Mouse (Mus musculus) CH12.LX (cell line): ENCODE results near the gene Ppp4c. TPM values are rescaled to one million over a fixed set of nuclear protein-coding genes. Genes with fewer than 3 reads are reported as not detected.

ENCODE experiments used
- DNase-seq: peaks from one replicate; pipeline ENCODE4 v3.0.0-alpha.2; 2013; ENCODE audit errors: extremely low read depth
- H3K27ac ChIP-seq: 2 replicates; pipeline ENCODE4 v1.5.1; 2012; ENCODE audit warnings: low read depth, mild to moderate bottlenecking, control low read depth, moderate library complexity; ENCODE audit not compliant: insufficient read depth
- H3K27me3 ChIP-seq: replicated peaks from 2 replicates; pipeline ENCODE3; 2012; ENCODE audit warnings: inconsistent platforms
- H3K36me3 ChIP-seq, 2 experiments: replicated peaks in 1 of 2; 2 replicates each; pipeline versions ENCODE3 to v1.6.1; 2012; ENCODE audit warnings: inconsistent platforms in 1 of 2, low read length in 1 of 2, mild to moderate bottlenecking in 1 of 2, mixed read lengths in 1 of 2, moderate library complexity in 1 of 2; ENCODE audit not compliant: control insufficient read depth in 1 of 2, insufficient read depth in 1 of 2
- H3K4me1 ChIP-seq, 2 experiments: 2 replicates each; pipeline ENCODE4 v1.6.1; 2012; ENCODE audit warnings: inconsistent platforms in 1 of 2, moderate library complexity in 1 of 2; ENCODE audit not compliant: insufficient read depth in 2 of 2, control insufficient read depth in 1 of 2
- H3K4me2 ChIP-seq: 2 replicates; pipeline ENCODE4 v1.6.1; 2012; ENCODE audit warnings: low read depth, mild to moderate bottlenecking, control low read depth; ENCODE audit not compliant: poor library complexity, insufficient read depth, severe bottlenecking
- H3K4me3 ChIP-seq, 3 experiments: fragments of 150-350 bp in 1 of 3; sonication (generic) in 1 of 3; replicated peaks in 1 of 3; 2 replicates each; pipeline versions ENCODE3 to v1.5.1; 2011 to 2012; ENCODE audit warnings: low read depth in 2 of 3, low read length in 2 of 3, mild to moderate bottlenecking in 2 of 3, moderate library complexity in 2 of 3, control low read depth in 1 of 3, improper control_type of control experiment in 1 of 3, inconsistent platforms in 1 of 3, mixed read lengths in 1 of 3; ENCODE audit not compliant: poor library complexity in 1 of 3
- H3K79me2 ChIP-seq: replicated peaks from 2 replicates; pipeline ENCODE4 v1.6.1; 2012; ENCODE audit warnings: mild to moderate bottlenecking, moderate library complexity; ENCODE audit not compliant: control insufficient read depth, poor library complexity, insufficient read depth, severe bottlenecking; ENCODE audit errors: extremely low read depth
- H3K9ac ChIP-seq: 2 replicates; pipeline ENCODE4 v1.6.1; 2012; ENCODE audit warnings: low read depth, mild to moderate bottlenecking, control low read depth, moderate library complexity; ENCODE audit not compliant: insufficient read depth
- H3K9me3 ChIP-seq: replicated peaks from 2 replicates; pipeline ENCODE3; 2012; ENCODE audit warnings: low read length, inconsistent platforms, mixed read lengths
- BHLHE40 ChIP-seq: IDR thresholded peaks from 2 replicates; pipeline ENCODE4 v1.6.1; 2011; ENCODE audit warnings: mild to moderate bottlenecking, low read depth, low read length, improper control_type of control experiment
- CHD2 ChIP-seq: IDR thresholded peaks from 2 replicates; pipeline ENCODE4 v1.6.1; 2011; ENCODE audit warnings: low read length, improper control_type of control experiment
- CTCF ChIP-seq, 2 experiments: IDR thresholded peaks in 1 of 2; conservative IDR thresholded peaks in 1 of 2; 2 replicates each; pipeline ENCODE4 v1.5.1; 2011 to 2012; ENCODE audit warnings: low read depth in 2 of 2, low read length in 2 of 2, improper control_type of control experiment in 1 of 2, inconsistent platforms in 1 of 2, mild to moderate bottlenecking in 1 of 2, moderate library complexity in 1 of 2
- E2F4 ChIP-seq: IDR thresholded peaks from 2 replicates; pipeline ENCODE4 v1.6.1; 2011; ENCODE audit warnings: low read depth, low read length, improper control_type of control experiment; ENCODE audit not compliant: insufficient replicate concordance
- ELF1 ChIP-seq: IDR thresholded peaks from 2 replicates; pipeline ENCODE4 v1.6.1; 2014; ENCODE audit warnings: low read depth, mild to moderate bottlenecking, inconsistent platforms, low read length, improper control_type of control experiment
- ETS1 ChIP-seq: conservative IDR thresholded peaks from 2 replicates; pipeline ENCODE4 v1.6.1; 2012; ENCODE audit warnings: low read depth, mild to moderate bottlenecking, inconsistent platforms, low read length, improper control_type of control experiment, moderate library complexity
- GABPA ChIP-seq: IDR thresholded peaks from 2 replicates; pipeline ENCODE4 v1.6.1; 2012; ENCODE audit warnings: low read depth, low read length, improper control_type of control experiment, inconsistent platforms; ENCODE audit not compliant: insufficient replicate concordance
- JUND ChIP-seq: conservative IDR thresholded peaks from 2 replicates; pipeline ENCODE4 v1.6.1; 2011; ENCODE audit warnings: low read depth, low read length, improper control_type of control experiment
- KAT2A ChIP-seq: IDR thresholded peaks from 2 replicates; pipeline ENCODE4 v1.6.1; 2012; ENCODE audit warnings: low read length, improper control_type of control experiment, inconsistent platforms; ENCODE audit not compliant: insufficient replicate concordance
- MAFK ChIP-seq: IDR thresholded peaks from 2 replicates; pipeline ENCODE4 v1.6.1; 2011; ENCODE audit warnings: low read length, improper control_type of control experiment; ENCODE audit not compliant: insufficient replicate concordance
- MAX ChIP-seq: IDR thresholded peaks from 2 replicates; pipeline ENCODE4 v1.6.1; 2011; ENCODE audit warnings: low read length, improper control_type of control experiment
- MEF2A ChIP-seq: IDR thresholded peaks from 2 replicates; pipeline ENCODE4 v1.6.1; 2014; ENCODE audit warnings: low read depth, mild to moderate bottlenecking, inconsistent platforms, low read length, improper control_type of control experiment, borderline replicate concordance
- NELFE ChIP-seq: IDR thresholded peaks from 2 replicates; pipeline ENCODE4 v1.6.1; 2011; ENCODE audit warnings: low read depth, low read length, improper control_type of control experiment
- NRF1 ChIP-seq: IDR thresholded peaks from 2 replicates; pipeline ENCODE4 v1.6.1; 2014; ENCODE audit warnings: low read depth, mild to moderate bottlenecking, inconsistent platforms, low read length, improper control_type of control experiment, moderate library complexity
- PAX5 ChIP-seq: IDR thresholded peaks from 2 replicates; pipeline ENCODE4 v1.6.1; 2012; ENCODE audit warnings: low read length, inconsistent platforms, mixed read lengths
- POLR2A ChIP-seq: IDR thresholded peaks from 2 replicates; pipeline ENCODE4 v1.6.1; 2011; ENCODE audit warnings: low read depth, mild to moderate bottlenecking, improper control_type of control experiment, low read length
- POLR2AphosphoS2 ChIP-seq: IDR thresholded peaks from 2 replicates; pipeline ENCODE4 v1.6.1; 2011; ENCODE audit warnings: low read depth, low read length, improper control_type of control experiment
- RAD21 ChIP-seq: IDR thresholded peaks from 2 replicates; pipeline ENCODE4 v1.6.1; 2011; ENCODE audit warnings: low read depth, mild to moderate bottlenecking, low read length, improper control_type of control experiment, moderate library complexity
- TBP ChIP-seq: conservative IDR thresholded peaks from 2 replicates; pipeline ENCODE4 v1.6.1; 2011; ENCODE audit warnings: low read depth, low read length, improper control_type of control experiment
- TCF12 ChIP-seq: IDR thresholded peaks from 2 replicates; pipeline ENCODE4 v1.6.1; 2014; ENCODE audit warnings: low read depth, mild to moderate bottlenecking, inconsistent platforms, low read length, improper control_type of control experiment
- UBTF ChIP-seq: IDR thresholded peaks from 2 replicates; pipeline ENCODE4 v1.6.1; 2012; ENCODE audit warnings: low read depth, mild to moderate bottlenecking, inconsistent platforms, low read length, improper control_type of control experiment, moderate library complexity
- USF1 ChIP-seq: IDR thresholded peaks from 2 replicates; pipeline ENCODE4 v1.6.1; 2014; ENCODE audit warnings: low read depth, mild to moderate bottlenecking, inconsistent platforms, low read length, improper control_type of control experiment
- USF2 ChIP-seq: conservative IDR thresholded peaks from 2 replicates; pipeline ENCODE4 v1.6.1; 2011; ENCODE audit warnings: low read depth, low read length, improper control_type of control experiment
- ZC3H11A ChIP-seq: IDR thresholded peaks from 2 replicates; pipeline ENCODE4 v1.6.1; 2012; ENCODE audit warnings: low read depth, mild to moderate bottlenecking, inconsistent platforms, low read length, improper control_type of control experiment
- ZMIZ1 ChIP-seq: IDR thresholded peaks from 2 replicates; pipeline ENCODE4 v1.6.1; 2012; ENCODE audit warnings: low read depth, mild to moderate bottlenecking, inconsistent platforms, low read length, improper control_type of control experiment
- ZNF384 ChIP-seq: IDR thresholded peaks from 2 replicates; pipeline ENCODE4 v1.6.1; 2012; ENCODE audit warnings: low read depth, low read length, improper control_type of control experiment, inconsistent platforms
- dilution Hi-C: fragments of 300-500 bp; cut with MboI; formaldehyde crosslinking; loops from 2 replicates; pipeline ENCODE4 v1.14.3; 2020; ENCODE audit warnings: low sequenced_read_pairs; ENCODE audit not compliant: extremely low pct_unique_long_range_greater_than_20kb, extremely low pct_ligation_motif_present
- in situ Hi-C: fragments of 300-500 bp; cut with MboI; formaldehyde crosslinking; loops from 3 replicates; pipeline ENCODE4 v1.14.3; 2019; ENCODE audit warnings: low sequenced_read_pairs, low pct_ligation_motif_present, low pct_unique_long_range_greater_than_20kb, mixed read lengths
- polyA plus RNA-seq: library from polyadenylated mRNA; unstranded; fragments of >175 nt; gene quantifications from 2 replicates; pipeline ENCODE4 v1.2.1, GENCODE M21; 2012; ENCODE audit warnings: low read depth; ENCODE audit not compliant: insufficient read length
- total RNA-seq, 2 experiments: library from RNA; depleted of rRNA; stranded (reverse); fragments of 300-350 nt in 1 of 2; fragments of >200 nt in 1 of 2; gene quantifications; 2 replicates each; pipeline ENCODE4 v1.2.3; 2012 to 2014

Gene Ppp4c
- total and polyA plus RNA-seq, 3 experiments = 161 to 213 (median 195) TPM

DNA sequence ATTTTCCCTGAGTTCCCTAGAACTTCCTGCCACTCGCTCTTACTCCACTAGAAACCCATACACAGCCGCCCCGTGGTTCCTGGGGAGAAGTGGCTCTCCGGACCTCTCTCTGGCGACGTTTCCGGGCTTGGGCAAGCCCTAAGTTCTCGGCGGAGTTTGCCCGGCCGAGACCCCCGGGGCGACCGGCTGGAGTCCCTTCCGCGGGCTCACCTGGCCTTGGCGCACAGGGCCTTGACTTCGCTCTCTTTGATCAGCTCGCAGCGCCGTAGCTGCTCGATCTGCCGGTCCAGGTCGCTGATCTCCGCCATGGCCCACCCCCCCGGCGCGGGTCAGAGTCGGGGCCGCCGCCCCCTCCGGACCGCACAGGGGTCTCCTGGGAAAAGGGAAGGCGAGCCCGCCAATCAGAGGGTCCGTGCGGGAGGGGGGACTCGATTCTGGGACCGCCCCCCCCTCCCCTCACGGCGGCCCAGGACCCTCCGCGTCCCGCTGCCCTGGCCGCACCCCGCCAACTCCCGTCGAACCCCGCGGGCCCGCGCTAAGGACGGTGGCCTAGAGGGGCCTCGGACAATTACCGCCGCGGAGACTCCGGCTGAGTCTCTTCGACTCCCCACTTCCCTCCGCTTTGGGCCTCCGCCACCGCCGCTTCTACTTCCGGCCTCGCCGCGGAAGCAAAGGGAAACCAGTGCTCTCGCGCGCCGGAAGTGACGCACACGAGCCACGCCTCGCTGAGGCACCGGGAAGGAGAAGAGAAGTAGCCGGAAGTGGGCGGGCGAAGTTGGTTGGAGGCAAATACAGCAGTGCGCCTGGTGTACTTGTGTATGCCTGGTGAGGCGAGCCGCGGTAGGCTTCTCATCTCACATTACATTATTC, at the start of gene Ppp4c (continued):
- peak; percentile 80 for TF ChIP-seq NELFE

GRCm38 (mm10) chr7:126833294-126833693, 41.0 kb upstream of the Ppp4c start:
- TF ChIP-seq KAT2A (no peak), ZMIZ1 (no peak), CHD2 (no peak), BHLHE40 (no peak), UBTF (no peak), MAFK (no peak), POLR2A (no peak), NRF1 (no peak), NELFE (no peak), TCF12 (no peak)
- TF ChIP-seq, all 38 proteins: peak for 0
- in situ Hi-C loops = no loop called here
- Histone ChIP-seq H3K4me1 (peaks cover 6 to 7% of the 10 kb centered on the region in 2 experiments; a peak in 3 of 4 replicates), H3K36me3 (no peaks in the 10 kb centered on the region), H3K9ac (no peak overlapping the region), H3K9me3 (peaks cover 8% of the 10 kb centered on the region), H3K4me2 (no peak overlapping the region), H3K79me2 (no peaks in the 10 kb centered on the region), H3K4me3 (no peak overlapping the region), H3K27me3 (peaks cover 33% of the 10 kb centered on the region), H3K27ac (no peak overlapping the region)
- no peak for DNase-seq
- dilution Hi-C loops = no loop called here

DNA sequence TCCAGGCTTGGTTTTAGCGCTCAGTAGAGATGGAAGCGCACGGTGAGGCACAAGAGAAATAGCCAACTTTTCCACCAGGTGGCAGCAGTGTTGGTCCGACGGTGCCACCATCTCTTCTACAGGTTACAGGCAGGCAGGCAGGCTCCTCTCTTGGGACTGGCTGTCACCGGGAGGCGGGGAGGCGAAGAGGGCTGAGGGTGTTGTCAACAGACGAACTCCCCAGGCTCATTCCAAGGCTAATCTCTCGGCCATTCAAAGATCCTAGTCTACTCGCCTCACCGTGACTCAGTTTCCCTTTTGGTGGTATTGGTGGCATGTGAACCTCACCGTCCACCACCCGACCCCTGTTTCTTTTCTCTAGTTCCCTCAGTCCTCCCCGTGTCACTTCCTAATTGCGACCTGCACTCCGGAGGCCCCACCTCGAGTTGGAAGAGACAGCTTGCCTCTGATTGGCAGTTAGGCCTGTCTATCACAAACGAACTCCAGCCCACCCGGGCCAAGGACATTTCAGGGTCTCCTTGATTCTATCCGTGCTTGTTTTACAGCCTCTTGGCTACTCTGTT, 39.8 kb upstream of the Ppp4c start:
- in situ Hi-C loops (no loop called here), dilution Hi-C loops (no loop called here)
- Histone ChIP-seq H3K4me2 (peak overlapping the region; percentile 53), H3K27ac (no peak overlapping the region), H3K9me3 (peaks cover 8% of the 10 kb centered on the region), H3K4me1 (peaks cover 6 to 7% of the 10 kb centered on the region in 2 experiments; a peak in 3 of 4 replicates), H3K79me2 (no peaks in the 10 kb centered on the region), H3K27me3 (peaks cover 40% of the 10 kb centered on the region), H3K9ac (peak overlapping the region; percentile 31; the same call in 1 of the 2 replicates), H3K36me3 (no peaks in the 10 kb centered on the region), H3K4me3 (peak overlapping the region; percentile 47 to 66 (median 57))
- peak; percentile 92 for DNase-seq
- TF ChIP-seq ZMIZ1 = no peak
- peak; percentile 39; the same call in 1 of the 2 replicates for TF ChIP-seq TCF12
- peak; percentile 53; the same call in 1 of the 2 replicates for TF ChIP-seq NELFE
- 0 out of 2 replicates have a peak, but pooled peaks have one; percentile 41 for TF ChIP-seq KAT2A
- TF ChIP-seq JUND = no peak
- TF ChIP-seq ZC3H11A = peak; percentile 33; the same call in 1 of the 2 replicates
- TF ChIP-seq MEF2A = 0 out of 2 replicates have a peak, but pooled peaks have one; percentile 31
- TF ChIP-seq BHLHE40 = 0 out of 2 replicates have a peak, but pooled peaks have one; percentile 28
- peak; percentile 79 for TF ChIP-seq RAD21
- no peak for TF ChIP-seq PAX5
- TF ChIP-seq ZNF384 = no peak
- TF ChIP-seq USF2 = no peak
- 0 out of 2 replicates have a peak, but pooled peaks have one; percentile 16 for TF ChIP-seq TBP
- no peak for TF ChIP-seq ETS1
- no peak for TF ChIP-seq POLR2AphosphoS2
- no peak for TF ChIP-seq MAFK
- peak; percentile 24 to 92 for TF ChIP-seq CTCF (conservative IDR thresholded peaks at IDR 0.05 in 1 of 2, IDR thresholded peaks at IDR 0.05 in 1 of 2; ENCODE audit: low read depth in 2 of 2, low read length in 2 of 2)
- TF ChIP-seq CHD2 = no peak
- no peak for TF ChIP-seq GABPA
- TF ChIP-seq ELF1 = peak; percentile 74
- TF ChIP-seq E2F4 = no peak
- TF ChIP-seq USF1 = no peak
- TF ChIP-seq MAX = peak; percentile 11; the same call in 1 of the 2 replicates
